Mouse (Mus musculus) thymus, postnatal 25 days (tissue): ENCODE measurements around the gene Eps8l1.
A peak's percentile ranks its signal among the peaks of the same experiment; 100 is the strongest.
"Not testable (repeated sequence)": the region's sequence is repeated elsewhere in the genome, so short reads cannot be mapped to it uniquely, and the experiment has no call there.

Experiments
- DNase-seq: peaks from one replicate; pipeline ENCODE4 v3.0.0; 2022

Eps8l1 gene

DNA sequence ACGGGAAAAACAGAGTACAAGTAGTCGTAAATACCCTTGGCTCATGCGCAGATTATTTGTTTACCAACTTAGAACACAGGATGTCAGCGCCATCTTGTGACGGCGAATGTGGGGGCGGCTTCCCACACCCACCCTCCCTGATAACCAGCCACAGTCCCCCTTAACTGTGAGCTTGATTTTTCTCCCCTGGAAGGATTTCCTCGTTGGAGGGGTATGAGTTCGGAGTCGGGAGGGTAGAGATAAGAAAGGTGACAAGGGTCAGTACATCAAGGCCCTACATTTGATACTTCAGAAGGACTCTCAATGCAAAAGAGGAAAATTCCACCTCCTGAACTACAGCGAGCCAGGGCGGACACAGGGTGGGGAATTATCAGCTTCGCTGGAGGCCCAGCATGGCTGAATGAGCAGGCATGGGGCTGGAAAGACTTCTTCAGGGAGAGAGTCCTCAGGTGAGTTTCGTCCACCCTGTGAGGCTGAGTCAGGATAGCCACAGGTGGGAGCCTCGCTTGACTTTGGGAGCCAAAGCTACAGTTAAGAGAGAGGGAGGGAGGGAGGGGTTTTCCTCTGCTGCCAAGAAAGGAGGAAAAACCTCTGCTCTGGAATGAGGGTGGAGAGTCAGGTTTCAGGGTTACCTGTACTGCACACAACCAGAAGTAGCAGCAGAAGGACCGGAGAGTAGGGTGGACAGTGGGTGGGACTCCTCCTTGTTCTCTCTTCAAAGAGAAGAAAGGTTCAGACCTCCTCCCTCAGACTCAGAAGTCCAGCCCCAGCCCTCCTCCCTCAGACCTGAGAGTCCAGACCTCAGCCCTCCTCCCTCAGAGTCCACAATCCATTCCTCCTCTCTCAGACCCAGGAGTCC, at the start of gene Eps8l1:
TSS of gene Eps8l1 (plus strand) at position 99 of the 859 bp plus-strand sequence.
- DNase-seq: no peak

DNA sequence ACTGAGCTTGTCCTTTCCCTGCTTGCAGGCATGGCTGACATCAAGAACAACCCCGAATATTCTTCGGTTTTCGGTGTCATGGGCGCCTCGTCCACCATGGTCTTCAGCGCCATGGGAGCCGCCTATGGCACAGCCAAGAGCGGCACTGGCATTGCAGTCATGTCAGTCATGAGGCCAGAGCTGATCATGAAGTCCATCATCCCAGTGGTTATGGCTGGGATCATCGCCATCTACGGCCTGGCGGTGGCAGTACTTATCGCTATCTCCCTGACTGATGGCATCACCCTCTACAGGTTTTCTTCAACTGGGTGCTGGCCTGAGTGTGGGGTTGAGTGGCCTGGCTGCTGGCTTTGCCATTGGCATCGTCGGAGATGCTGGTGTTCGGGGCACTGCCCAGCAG, 48.1 kb upstream of the Eps8l1 start:
- not testable (repeated sequence) for DNase-seq

DNA sequence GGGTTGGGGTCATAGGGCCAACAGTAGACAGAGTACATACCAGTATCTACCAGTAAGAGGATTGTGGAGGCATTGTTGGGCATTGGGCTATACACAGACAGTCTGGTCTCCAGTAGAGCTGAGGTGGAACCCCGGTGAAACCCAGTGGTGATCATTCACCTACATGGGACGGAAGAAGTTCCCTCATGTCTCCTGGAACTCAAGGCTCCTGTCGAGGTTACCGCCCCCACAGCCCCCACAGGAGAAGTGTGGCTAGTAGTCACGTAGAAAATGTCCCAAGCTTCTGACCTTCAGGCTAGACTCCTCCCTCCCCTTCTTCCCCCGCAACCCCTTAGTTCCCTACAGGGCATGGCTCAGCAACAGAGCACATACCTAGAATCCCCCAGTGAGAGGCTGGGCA, 40.8 kb upstream of the Eps8l1 start:
- DNase-seq: no peak

DNA sequence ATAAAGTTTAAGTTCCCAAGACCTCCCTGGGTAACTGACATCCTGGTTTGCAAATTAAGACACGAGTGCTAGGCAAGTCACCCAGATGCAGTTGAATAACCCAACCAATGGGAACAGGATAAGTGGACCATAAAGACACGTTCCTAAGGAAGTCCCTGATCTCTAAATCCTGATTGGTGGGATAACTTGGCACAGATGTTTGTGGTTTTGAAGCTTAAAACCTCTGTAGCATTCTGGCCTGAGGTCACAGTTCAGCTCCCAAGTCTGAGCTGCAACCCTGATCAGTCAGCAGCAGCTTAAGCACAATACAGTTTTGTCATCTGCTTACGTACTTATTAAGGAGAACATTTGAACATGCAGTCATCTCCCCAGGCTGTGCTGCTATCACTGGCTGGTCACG, 40.2 kb upstream of the Eps8l1 start:
- no peak for DNase-seq

DNA sequence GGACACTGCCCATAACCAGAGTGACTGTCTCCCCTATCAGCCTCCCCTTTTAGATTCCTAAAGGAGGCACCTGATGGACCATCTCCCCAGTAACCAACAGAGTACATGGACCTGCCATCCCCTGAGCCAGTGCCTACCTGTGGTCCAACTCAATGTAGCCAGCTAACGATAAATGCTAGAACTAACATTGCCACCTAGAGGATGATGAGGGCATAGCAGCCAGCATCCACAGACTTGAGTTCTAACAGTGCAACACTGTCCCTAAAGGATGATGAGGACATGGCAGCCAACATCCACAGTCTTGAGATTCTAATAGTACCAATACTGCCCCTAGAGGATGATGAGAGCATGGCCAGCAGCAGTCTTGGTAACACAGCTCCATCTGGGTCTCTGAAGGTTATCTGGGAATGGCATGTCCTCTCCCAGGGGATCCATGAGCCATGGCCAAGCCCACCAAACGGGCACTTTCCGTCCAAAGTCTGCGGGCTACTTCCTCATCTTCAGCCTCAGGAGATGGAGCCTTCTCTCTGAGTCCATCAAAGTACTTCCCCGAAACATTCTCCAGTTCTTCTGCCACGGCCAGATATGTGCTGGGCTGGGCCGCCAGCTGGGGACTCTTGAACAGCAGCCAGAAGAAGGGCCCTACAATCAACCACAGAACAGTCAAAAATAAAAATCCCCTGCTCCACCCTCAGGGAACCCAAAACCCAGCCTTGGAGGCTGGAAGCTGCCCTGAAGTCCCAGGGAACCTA, 33.1 kb upstream of the Eps8l1 start:
- DNase-seq: peak; percentile 84

DNA sequence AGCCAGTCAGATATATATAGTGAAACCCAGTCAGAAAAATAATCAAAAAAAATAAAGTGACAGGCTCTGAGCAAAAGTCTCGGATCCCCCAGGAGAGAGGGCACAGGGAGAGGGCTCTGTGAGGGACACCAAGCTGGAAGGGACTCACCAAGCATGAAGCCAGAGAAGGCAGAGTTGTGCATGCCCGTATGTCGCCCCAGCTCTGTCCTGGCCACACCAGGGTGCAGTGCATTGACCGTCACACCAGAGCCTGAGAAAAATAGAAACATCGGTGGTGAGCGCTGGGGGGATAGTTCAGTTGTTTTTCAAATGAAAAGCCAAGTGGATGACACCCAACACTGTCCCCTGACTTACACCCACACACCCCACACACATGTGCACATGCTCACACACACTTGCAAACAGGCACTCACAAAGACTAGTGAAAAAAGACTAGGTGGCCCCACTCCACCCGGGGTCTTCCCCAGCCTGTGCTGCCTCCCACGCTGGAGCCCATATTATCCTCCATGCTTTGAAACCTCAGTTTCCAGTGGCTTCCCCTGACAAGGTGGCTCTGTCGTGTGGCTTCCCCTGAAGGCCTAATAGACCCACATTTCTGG, 30.1 kb upstream of the Eps8l1 start:
- no peak for DNase-seq

DNA sequence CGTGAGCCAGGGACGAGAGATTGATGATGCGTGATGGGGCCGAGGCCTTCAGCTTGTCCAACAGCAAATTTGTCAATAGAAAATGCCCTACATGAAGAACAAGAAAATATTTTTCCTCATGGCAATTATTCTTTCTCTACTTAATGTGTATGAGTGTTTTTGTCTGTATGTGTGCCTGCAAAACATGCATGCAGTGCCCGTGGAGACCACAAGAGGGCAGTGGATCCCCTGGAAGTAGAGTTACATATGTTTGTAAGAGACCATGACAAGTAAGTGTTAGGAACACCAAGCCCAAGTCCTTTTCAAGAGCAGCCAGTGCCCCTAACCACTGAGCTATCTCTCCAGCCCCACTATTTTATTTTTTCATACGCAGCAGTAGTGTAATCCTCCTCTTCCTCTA, 28.9 kb upstream of the Eps8l1 start:
- peak; percentile 78 for DNase-seq

DNA sequence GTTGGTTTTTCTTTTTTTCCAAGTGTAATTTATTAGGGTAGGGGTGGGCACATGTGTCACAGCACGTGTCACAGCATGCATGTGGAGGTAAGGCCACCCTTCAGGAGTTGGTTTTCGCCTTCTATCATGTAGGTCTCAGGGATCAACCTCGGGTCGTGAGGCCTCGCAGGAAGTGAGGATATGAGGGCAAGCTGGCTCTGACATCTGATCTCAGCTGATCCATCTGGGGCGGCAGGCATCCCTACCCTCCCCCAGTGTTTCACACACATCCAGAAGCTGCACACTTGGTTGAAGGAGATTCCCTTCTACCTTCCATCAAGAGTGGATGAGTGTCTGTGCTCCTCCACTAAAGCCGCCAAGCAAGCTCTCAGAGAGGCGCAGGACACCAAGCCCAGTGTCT, 28.4 kb upstream of the Eps8l1 start:
- DNase-seq: no peak

DNA sequence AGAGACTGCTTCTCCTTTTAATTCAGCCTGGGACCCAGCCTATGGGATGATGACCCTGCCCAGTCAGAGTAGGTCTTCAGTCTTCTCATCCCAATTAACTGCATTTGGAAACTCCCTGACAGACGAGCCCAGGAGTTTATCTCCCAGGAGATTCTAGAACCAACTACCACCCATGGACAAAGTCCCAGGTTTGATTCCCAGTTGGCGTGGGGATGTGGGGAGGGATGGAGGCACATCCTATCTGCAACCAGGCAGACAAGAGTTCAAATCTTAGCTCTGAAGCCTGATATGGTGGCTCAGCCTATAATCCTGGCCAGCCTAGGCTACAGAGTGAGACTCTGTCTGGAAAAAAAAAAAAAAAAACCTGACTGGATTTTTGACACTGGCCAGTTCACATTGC, 22.8 kb upstream of the Eps8l1 start:
- no peak for DNase-seq

DNA sequence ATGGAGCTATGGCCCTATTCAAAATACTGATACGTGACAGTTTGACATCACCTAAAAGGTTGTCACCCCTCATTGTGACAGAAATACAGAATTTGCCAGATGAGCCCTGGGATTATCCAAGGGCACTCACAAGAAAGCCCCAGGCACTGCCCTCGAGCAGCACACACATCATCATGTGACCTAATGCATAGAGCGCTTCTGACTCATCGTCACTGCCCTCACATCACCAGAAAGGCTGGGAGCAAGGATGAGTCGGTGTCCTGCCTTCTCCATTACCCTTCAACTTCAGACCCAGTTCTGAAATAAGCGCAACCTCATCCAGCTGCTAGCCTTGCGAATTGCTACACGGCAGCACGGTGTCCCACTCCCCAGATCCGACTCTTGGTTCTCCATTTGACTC, 19.9 kb upstream of the Eps8l1 start:
- DNase-seq: no peak

DNA sequence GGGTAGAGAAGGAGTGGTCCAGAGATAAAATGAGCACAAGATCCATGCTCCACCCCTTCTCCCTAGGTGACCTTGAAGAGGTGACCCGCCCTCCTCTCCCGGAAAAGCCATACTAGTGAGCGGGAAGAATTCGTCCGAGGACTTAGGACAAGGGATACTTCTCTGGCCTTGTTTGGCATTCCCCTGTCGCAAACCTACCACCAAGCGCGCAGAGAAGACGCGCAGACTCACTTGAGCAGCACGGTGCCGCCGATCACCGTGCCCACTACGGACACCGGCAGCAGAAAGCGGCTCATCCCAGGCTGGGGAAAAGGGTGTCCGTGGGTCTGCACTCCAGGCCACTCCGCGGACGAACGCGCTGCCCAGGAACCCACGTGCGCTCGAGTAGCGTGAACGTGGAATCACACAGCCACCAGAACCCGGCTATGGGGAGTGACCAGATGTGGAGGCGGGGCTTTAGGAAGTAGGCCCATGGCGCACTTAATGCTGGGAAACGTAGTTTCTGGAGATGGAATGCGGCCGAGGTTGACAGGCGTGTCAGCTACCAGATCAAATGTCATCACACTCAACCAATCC, 15.2 kb upstream of the Eps8l1 start, which contains the start of gene Rdh13:
TSS of gene Rdh13 (minus strand) at position 434 of the 576 bp plus-strand sequence.
- DNase-seq: peak; percentile 75

DNA sequence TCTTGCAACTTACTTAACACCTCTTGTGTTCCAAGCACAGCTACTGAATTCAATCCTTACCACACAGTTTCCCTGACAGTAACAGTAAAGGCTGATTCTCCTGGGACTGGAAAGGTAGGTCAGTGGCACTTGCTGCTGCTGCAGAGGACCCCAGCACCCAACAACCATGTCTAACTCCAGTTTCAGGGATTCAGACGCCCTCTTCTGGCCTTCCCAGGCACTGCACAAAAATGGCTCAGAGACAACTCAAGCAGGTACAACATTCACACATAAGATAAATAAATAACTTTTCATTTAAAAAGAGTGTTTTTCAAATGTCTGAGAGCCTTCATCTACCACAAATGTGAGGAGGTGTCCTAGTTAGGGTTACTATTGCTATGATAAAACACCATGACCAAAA, 13.3 kb upstream of the Eps8l1 start:
- peak; percentile 13 for DNase-seq

DNA sequence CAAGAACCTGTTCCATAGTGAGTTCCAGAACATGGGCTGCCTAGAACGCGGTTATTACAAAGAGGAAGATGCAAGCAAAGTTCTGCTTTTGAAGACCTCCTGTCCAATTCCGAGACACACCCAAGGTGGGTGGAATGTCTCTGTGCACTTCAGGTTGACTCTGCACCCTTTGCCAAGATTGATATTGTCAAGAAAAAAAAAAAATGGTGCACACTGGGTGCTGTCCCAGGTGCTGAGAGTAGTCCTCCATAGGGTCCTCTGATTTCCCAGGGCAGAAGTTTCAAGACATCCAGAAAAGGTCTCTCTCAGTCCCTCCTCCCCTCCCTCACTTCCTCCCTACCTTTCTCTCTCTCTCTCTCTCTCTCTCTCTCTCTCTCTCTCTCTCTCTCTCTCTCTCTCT, 12.0 kb upstream of the Eps8l1 start:
- DNase-seq: no peak

DNA sequence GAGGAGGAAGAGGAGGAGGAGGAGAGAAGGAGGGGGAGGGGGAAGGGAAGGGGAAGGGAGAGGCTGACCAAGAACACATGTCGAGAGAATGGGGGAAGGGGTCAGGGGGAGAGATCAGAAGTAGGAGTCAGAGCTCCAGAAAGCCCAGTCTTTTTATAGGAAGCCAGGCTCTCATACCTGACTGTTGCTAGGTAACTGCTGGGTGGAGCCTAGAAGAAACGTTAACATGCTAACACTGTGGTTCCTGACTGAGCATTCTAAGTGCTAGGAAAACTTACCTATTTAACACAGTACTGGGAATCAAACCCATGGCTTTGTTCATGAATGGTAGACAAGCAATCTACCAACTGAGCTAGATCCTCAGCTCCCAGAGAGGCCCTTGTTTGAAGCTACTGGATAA, 11.3 kb upstream of the Eps8l1 start:
- no peak for DNase-seq

DNA sequence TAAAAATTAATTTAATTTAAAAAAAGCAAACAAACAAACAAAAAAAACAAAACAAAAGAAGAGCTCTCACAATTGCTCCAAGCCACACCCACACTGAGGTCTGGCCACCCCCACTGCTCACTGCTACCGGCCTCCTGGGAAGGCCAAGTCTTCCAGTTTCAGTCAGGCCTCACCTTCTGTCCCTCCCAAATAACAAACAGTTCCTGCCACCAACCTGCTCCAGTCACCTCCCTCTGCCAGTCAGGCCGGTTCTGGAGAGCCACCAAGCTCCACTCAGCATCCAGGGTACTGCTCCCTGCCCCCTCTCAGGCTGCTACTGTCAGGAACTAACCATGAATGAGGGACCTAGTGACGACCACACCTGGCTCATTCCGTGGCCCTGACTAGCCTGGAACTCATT, 7.8 kb upstream of the Eps8l1 start:
- DNase-seq: no peak

DNA sequence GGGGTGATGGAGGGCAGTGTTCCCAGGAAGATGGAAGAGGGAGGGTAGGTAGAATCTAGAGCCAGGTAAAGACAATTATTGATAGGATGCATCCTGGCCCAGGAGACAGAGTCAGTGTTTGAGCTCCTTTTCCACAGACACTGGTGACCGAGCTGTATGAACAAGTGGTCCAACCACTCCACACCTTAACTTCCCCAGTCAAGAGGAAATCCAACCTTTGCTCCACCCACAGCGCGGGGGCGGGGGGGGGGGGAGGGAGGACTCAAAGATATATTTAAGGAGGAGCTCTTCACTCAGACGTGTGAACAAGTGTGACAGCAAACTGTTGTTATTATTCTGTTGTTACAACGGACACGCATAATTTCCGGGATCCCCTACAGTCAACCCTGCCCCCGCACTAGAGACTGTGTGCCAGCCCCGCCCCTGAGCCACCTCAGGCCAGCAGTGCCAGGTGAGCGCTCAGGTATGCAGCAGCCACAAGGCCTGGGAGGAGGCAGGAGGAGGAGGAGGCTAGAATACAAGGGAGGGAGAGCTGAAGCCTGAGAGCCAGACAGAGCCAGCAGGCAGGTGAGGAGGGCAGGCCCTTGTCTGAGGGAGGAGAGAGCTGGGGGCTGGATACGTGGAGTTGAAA, 3.8 kb downstream of the Eps8l1 start:
- DNase-seq: no peak

DNA sequence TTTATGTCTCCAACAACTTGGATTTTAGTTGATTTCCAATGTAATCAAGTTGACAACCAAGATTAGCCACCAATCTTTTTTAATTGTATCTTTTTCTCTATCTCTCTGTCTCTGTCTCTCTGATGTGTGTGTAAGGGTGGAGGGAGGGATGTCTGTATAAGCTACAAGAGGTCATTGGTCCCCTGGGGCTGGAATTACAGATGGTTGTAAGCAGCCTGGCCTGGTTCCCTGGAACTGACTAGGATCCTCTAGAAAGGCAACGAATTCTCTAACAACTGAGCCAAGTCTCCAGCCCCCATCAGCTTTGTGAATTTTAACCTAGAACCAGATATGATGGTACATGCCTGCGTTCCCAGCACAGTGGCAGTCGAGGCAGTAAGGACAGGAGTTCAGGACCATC, 7.3 kb downstream of the Eps8l1 start:
- no peak for DNase-seq

DNA sequence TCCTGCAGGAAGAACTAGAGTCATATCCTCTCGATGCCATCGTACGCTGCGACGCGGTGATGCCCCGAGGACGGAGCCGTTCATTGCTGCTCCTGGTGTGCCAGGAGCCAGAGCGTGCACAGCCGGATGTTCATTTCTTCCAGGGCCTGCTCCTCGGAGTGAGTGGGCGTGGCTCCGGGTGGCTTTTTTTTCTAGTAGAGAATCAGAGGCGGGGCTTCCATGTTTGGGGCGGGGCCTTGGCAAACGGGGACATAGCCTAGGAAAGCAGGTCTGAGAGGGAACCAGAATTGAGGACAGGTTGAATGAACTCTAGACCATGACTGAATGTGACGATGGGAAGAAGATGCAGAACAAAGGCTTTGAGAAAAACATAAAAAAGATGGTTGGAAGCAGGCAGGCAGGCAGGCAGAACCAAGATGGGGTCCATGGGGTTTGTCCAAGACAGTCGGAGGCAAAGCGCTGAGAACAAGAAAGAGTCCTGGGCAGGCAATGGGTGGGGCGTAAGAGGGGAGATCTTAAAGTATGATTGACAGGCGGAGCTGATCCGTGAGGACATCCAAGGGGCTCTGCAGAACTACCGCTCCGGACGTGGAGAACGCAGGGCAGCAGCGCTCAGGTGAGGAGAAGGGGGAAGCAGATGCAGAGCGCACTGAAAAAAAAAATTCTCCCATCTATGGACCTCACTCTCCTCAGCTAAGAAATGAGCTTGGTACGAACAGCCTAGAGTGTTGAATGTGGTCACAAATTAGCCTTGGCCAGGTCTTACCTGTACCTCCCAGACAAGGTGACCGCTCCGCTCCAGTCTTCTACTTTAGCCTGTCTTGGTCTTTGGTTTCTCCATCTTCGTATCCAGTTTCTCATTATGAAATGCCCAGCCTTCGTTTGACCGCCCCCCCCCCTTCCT, 10.1 kb downstream of the Eps8l1 start:
- DNase-seq: peak; percentile 24

DNA sequence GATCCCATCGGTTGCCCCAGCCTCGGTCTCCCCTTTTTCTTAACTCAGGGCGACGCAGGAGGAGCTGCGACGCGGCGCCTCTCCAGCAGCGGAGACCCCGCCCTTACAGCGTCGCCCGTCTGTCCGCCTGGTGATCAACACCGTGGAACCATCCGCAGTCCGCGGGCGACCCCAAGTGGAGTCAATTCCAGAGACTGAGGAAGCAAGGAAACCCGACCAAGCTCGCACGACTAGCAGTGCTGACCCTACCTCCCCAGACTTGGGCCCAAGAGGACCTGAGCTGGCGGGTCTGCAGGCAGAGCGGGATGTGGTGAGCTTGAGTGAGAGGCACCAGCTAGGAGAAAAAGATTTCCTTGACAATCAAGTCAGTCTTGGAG, 10.7 kb downstream of the Eps8l1 start:
- DNase-seq: peak; percentile 32

DNA sequence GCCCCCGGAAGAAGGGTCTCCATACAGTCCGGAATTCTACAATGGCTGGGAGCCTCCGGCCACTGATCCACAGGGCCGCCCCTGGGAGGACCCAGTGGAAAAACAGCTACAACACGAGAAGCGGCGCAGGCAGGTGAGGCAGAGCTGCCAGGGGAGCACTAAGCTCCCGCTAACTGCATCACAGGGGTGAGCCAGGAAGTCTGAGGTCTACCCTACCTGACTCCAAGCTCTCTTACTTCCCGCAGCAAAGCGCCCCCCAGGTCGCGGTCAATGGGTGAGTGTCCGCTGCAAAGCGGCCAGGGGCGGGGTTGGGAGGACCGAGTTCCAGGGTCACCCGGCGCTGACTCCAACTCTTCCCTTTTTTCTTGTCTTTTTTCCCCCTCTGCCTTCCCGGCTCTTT, 13.5 kb downstream of the Eps8l1 start:
- DNase-seq: no peak

DNA sequence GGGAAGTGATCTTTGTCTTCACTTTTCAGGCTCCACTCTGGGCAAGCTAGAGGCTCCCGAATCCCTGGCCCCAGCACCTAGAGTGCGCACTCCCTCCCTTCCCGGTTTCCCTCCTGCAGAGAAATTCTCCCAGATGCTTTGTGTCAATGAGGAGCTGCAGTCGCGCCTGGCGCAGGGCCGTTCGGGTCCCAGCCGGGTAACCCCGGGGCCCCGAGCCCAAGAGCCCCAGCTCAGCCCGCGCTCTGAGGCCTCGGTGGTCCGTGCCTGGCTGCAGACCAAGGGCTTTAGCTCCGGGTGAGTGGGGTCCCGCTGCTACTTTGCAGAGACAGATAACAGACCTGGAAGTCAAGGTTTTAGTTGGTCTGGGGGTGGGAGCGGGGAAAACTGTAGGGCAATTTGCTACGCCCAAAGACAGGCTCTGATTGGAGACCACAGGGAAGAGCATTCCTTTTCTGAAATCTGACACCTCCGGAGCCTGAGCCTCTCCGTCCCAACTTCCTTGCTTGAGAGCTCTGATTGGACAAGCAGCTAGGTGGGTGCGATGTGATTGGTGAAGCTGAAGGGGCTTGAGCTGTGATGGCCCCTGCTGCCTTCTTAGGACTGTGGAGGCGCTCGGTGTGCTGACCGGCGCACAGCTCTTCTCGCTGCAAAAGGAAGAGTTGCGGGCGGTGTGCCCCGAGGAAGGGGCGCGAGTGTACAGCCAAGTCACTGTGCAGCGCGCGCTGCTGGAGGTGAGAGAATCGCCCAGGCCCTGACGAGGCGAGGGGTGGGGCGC, 17.7 kb downstream of the Eps8l1 start:
- DNase-seq: no peak
